Mouse (Mus musculus) ES-E14 (cell line): Measurements from ENCODE around the gene Cacna1e.

ENCODE experiments used
- CHD2 ChIP-seq: IDR thresholded peaks from 2 replicates; pipeline ENCODE4 v1.6.1; 2014; ENCODE audit warnings: mild to moderate bottlenecking, low read depth, low read length, inconsistent platforms
- HCFC1 ChIP-seq: IDR thresholded peaks from 2 replicates; pipeline ENCODE4 v1.6.1; 2012; ENCODE audit warnings: low read length, inconsistent platforms, borderline replicate concordance; ENCODE audit not compliant: insufficient read depth
- MAFK ChIP-seq: IDR thresholded peaks from 2 replicates; pipeline ENCODE4 v1.6.1; 2014; ENCODE audit warnings: mild to moderate bottlenecking, low read depth, low read length, inconsistent platforms; ENCODE audit not compliant: insufficient read depth
- ZC3H11A ChIP-seq: IDR thresholded peaks from 2 replicates; pipeline ENCODE4 v1.6.1; 2012; ENCODE audit warnings: low read depth, mild to moderate bottlenecking, inconsistent platforms, low read length, borderline replicate concordance
- ZNF384 ChIP-seq: IDR thresholded peaks from 2 replicates; pipeline ENCODE4 v1.6.1; 2012; ENCODE audit warnings: low read depth, low read length, inconsistent platforms

DNA sequence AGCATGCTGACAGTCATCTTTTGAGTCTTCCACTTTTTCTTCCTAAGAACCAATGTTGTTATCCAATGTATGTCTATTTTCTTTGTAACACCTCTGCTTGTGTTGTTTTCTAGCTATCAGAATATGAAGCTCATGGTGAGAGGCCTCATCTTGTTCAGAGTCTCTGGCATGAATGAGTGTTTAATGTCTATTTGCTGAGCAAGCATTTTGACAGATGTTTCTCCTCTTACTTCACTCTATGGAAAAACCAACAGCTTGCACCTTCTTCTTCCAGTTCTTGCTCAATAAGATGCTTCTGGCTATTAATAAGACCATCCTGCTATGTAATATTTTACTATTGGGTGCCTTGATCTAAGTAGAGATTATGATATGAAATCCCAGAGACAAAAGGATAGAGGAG is 346.9 kb downstream of the Cacna1e start:
- TF ChIP-seq MAFK (0 out of 2 replicates have a peak, but pooled peaks have one; percentile 30), ZC3H11A (no peak), CHD2 (no peak), ZNF384 (no peak), HCFC1 (no peak)
